Mouse (Mus musculus): ENCODE results near the gene Rora.

Gene Rora

DNA sequence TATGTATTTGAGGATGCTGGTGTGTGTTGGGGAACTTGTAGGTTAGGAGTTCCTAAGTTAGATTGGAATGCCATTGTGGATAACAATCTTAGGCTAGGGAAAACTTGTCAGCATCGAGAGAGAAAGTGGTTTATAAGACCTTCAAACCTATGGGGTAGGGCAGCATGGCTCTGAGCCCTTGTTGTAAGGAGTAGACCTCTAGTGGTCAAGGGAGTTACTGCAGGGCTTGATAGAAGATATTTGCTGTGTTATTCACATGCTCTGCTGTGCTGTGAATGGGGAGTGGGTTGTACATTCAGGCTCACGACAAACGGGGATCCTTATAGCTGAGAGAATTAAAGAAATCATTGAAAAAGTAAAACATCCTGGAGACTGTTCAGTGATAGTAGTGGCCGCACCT lies 35.8 kb downstream of the Rora start:
- DNase-seq (ENCODE audit: low read depth), result peak; percentile 11

DNA sequence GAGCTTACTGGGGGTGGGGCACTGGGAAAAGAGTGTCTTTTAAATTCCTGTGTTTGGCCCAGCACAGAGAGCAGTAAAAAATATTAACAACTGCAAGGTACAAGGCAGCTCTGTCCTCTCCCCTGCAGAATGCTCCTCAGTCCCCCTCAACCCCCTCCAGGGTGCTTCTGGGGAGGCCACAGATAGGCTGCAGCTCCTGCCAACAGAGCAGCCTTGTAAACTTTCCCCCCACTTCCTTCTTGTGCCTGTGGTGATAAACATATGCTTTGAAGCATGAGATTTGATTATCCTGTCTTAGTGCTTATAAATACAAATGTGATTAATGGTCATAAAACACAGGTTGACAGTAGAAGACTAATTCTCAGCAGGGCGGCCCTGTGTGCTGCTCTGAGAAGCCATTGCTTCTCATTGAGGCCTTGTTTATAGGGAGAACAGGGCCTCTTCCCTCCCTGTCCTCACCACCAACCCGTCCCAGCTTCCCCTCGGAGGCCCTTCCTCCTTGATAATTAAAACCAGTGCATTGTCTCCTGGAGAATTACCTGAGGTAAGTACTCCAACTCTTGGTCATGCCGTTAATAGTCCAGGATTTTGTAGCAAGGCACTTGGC lies 41.4 kb downstream of the Rora start:
- DNase-seq (ENCODE audit: low read depth), result no peak

DNA sequence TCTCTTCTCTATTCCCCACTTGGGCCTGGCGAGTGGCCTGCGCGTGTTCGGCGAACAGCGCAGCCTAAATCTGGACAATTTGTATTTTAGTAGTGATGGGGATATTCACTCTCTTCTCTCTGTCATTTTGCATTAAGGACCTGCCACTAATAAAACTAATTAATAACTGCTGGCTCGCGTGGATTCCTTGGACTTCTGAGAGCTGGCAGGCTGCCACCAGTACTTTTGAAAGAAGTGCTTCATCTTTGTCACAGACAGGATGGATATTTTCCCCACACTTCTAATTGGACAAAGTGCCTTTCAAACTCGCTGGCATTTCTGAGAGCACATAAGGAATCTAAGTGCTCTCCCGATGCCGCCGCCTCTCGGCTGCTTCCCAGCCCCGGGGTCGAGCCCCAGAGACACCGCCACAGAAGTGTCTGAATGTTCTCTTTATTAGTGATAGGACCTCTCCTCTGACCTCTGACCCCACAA lies 41.9 kb downstream of the Rora start:
- no peak for DNase-seq (ENCODE audit: low read depth)

DNA sequence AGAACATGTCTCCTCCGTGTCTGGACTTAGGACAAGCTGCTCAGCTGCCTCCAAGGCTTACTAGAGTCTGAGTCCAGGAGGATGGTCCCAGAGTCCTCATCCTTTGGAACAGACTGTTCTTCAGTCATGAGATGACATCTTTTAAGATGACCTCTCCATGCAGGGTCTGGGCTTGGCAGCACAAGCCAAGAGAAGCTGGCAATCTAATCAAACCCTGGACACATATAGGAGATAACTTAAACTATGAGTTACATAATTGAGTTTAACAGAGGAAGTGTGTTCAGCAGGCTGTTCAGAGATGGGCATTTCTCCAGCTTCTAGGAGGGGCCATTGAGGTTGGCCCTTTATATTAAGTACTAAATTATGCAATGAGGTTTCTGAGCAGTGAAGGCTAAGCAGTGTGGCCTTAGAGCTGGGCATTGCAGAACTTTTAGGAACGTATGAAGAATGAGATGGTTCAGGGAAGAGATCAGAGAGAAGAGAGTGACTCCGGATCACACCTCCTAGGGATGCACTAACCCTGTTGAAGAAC lies 42.9 kb downstream of the Rora start:
- DNase-seq (ENCODE audit: low read depth), result no peak

DNA sequence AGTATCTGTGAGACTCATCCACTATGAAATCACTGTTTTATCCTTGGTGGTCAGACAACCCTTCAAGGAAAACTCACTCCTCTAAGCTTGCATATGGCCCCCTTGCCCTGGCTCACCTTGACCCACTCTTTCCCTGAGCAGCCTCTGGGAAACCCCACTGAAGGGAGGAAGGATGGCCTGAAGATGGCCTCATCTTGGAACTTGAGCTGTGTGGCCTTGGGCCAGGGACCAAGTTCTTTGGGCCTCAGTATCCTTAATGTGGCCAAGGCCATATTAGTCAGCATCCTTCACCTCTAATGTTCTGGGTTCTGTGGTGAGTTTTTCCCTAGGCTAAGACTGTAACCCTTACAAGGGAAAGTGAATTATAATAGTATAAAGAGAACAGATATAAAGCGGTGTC lies 45.8 kb downstream of the Rora start:
- DNase-seq (ENCODE audit: low read depth), result no peak

DNA sequence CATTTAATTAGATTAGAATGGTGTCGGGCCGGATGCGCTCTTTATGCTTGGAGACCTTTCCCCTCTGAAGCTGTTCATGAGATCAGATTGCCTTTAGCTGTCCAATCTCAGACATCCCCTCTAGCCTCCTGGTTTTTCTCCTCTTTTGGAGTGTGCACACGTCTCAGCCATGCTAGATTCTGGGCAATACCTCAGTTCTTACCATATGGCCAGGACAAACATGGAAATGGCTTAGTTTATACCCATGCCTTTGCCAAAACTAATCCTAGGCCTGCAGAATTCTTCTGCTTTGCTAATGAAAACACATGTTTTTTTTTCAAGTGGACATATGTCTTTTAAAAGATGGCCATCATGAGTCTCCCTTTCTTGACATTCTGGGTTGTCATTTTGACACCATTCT lies 46.3 kb downstream of the Rora start:
- no peak for DNase-seq (ENCODE audit: low read depth)

DNA sequence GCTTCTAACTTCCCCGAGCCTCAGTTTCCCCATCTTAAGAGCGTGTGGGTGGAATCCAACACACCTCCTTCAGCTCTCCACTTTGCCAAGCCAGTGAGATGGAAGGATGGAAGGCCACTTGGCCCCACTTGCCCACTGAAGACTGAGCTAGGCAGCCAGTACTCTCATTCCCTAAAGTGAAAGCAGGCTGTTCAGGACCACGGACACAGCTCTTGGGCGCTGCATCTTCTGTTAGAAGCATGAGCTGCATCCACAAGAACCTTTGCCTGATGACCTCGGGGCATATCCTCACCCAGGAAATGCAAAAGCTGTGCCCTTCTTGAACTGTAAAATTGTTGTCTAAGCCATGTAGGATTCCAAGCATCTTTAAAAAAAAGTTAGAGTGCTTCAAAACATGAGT lies 54.0 kb downstream of the Rora start:
- no peak for DNase-seq (ENCODE audit: low read depth)

DNA sequence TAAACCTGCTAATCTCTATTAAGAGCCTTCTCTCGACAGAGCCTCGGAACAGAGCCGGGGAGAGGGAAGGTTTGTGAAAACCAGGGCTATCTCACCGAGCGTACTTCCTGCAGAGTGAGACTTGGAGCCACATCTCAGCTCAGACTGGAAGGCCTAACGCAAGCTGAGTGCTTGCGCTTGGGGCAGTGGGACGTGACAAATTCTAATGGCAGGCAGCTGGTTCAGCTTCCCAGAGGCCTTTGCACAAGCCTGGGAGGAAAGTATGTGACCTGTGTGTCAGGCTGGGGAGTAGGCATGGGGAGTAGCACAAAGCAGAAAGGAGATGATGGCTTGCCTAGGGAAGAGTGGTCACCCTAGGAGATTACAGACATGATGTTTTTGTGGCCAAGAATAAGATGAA lies 55.6 kb downstream of the Rora start:
- no peak for DNase-seq (ENCODE audit: low read depth)

DNA sequence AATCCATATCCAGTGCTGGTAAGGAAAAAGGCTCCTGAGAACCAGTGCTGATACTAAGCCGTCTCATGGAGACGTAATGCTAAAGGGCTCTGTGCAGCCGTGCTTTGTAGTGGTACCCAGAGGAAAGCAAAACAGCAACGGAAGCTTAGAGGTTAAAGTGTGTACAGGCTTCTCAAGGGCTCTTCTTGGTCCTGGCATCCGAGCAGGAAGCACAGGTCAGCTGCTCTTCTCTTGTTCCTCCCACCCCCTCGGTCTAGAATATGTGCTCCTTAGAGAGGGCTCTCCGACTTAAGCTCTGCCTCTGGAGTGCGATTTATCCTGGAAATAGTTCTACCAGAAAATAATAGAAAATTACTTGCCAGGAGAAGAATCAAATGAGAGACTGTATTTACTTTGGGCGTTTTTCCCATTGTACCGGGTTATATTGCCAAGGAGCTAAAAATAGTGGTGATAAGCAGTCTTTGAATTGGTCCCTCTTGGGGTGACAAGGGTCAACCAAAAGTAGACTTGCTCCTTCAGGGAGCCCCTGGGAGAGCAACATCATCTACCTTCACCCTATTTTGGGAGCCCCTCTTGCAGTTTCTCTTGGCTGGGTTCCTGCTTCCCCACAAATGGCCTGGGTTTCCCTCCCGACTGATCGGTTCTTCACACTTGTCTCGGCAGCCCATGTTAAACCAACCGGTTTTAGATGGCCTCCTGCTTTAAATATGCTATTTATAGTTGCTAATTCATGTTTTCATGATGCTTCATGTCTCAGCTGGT lies 57.5 kb downstream of the Rora start:
- DNase-seq (ENCODE audit: low read depth), result no peak

DNA sequence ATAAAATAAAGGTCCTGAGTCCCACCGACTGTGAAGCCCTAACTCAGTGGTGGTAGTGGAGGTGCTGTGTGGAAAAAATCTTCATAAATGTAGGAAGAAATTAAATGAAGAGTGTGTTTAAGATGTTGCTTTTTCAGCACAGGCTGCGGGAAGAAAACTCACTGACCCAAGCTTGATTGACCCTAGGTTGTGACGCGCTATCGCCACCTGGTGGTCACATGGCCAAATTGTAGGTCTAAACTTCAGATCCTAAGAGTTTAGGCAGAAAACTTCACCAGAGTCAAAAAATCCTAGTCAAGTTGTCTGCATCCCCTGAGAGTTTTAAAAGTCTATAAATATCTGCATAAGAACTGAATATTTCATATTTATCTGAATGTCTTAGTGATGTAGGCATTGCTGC lies 63.4 kb downstream of the Rora start:
- DNase-seq (ENCODE audit: low read depth), result peak; percentile 0

DNA sequence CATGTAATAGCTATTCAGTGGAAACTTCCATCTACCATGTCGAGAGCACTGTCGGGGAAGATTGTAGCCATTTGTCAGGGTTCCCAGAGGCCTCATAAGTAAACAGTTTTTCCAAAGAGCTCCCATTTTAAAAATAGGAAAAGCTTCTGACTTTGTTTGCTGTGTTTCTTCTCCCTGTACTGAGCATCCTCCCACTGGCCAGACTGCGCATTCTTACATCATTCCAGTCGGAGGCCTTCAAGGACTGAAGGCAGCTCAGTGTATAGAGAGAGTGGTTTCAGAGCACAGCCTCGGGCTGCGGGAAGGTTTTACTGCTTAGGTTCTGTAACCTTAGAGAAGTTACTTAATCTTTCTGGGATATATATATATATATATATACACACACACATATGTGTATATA lies 64.8 kb downstream of the Rora start:
- DNase-seq (ENCODE audit: low read depth), result no peak

DNA sequence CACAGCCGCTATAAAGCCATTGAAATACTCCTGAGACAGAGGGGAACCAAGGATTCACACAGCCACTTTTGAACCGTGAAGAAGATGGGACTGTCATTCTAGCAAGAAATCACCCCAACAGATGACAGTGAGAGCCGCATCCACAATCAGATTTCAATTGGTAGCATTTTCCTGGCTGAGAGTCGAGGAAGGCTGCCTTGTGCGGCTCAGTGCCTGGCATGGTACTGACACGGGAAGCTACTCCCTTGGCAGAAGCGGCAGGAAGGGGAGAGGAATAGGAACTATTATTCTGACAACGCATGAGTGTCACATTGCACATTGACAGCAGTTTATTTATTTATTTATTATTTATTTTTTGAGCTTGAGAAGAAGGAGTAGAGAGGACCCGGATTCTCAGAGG lies 65.7 kb downstream of the Rora start:
- no peak for DNase-seq (ENCODE audit: low read depth)

DNA sequence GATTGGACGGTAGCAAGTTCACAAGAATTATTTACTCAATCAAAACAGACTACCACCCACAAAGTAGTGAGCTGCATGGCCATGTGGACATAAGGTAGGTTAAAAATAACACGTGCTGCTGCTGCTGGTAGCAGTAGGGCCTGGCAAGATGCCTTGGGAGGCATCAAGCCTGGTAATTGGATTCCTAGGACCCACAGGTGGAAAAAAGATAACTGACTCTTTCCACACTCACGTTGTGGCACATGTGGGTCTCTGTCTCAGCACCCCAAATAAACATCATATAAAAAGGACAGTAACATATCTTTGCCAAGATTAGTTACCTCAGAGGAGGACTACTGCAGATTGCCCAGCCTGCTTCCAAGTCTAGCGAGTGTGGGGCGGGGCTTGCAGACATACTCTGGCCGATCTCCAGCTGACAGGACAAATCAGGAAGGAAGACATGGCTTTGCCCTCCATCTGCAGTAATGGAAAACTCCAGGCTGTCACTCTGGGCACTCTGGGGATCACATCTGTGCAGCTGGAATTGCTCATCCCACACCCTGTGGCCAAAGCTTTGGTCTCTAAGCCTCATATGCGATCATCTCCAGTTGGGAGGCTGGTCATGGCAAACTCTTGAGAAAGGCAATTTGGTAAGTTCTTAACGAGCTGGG lies 71.2 kb downstream of the Rora start:
- no peak for DNase-seq (ENCODE audit: low read depth)

DNA sequence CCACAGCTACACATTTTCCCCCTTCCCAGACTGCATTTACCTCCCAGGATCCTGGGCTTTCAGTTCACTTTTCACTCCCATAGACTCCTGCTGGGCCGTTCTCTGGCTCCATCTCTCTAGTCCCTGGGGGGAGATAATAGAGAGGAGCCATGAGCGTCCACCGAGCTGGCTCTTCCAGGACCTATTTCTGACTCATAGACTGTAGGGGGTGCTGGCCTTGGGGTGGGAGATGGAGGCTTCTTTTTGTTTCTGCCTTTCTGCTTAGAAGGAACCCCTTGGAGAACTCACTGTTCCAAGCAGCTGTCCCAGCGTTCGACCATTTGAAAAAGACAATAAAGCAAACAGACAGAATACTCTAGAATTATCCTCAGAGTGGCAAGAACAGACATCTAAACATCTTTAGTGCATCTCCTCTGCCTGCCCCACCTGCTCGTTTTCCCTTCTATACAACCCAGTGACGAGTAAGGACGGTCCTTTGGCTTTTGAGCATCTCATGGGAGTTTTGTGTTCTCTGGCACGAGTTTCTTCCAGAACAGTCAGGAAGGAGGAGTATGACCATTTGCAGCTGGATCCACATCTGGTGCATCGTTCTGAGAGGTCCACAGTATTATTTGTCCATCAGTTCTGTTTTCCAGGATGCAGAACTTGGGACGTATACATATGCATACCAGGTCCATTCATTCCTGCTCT lies 73.7 kb downstream of the Rora start:
- no peak for DNase-seq (ENCODE audit: low read depth)

DNA sequence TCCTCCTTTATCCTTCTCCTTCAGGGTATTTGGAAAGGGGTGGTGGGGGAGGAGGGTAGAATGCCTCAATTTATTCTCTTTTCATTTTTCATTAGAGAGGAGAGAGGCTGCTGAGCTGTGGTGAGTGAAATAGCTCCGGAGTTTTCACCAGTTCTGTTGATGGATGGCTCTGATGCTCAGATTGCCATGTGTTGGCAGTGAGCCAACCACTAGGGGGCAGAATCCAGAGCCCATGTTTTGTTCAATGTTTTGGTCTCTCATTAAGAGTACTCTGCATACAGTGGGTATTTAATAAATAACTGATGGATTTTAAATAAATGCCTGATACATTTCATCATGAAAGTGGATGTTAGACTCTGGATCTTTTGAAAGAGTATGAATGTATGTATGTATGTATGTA lies 77.9 kb downstream of the Rora start:
- no peak for DNase-seq (ENCODE audit: low read depth)

DNA sequence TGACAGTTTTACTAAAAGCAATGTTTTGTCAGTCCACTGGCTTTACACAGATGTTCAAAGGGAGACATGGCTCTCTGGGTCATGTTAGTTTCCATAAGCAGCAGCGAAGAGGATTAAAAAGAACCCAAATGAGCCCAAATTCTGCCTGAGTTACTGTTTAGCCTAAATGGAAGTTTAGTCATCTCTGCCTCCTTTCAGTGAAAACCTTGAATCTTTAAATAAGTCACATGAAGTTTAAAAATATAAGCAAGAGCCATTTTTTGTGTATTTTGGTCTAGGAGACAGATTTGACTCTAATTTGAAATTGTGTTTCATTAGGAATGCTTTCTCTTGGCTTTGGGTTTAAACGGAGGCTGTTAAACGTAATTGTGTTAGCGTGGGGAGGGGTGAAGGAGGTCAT lies 79.3 kb downstream of the Rora start:
- DNase-seq (ENCODE audit: low read depth), result no peak

DNA sequence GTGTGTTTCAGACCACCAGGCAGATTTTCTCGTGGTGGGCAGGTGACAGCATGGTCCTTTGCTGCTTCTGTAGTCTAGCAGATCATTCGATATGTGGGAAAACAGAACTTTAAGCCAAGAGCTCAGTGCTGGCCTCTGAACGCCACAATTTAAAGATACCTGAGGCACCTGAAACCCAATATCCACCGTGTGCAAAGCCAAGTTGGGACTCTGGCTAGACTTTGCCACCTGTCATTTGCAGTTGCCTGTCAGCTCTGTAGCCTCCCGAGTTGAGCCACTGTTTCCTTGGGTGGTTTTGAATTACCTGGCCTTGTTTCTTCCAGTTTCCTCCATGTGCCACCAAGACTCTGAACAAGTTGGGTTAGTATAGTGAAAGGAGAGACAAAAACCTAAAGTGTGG lies 82.3 kb downstream of the Rora start:
- DNase-seq (ENCODE audit: low read depth), result no peak

DNA sequence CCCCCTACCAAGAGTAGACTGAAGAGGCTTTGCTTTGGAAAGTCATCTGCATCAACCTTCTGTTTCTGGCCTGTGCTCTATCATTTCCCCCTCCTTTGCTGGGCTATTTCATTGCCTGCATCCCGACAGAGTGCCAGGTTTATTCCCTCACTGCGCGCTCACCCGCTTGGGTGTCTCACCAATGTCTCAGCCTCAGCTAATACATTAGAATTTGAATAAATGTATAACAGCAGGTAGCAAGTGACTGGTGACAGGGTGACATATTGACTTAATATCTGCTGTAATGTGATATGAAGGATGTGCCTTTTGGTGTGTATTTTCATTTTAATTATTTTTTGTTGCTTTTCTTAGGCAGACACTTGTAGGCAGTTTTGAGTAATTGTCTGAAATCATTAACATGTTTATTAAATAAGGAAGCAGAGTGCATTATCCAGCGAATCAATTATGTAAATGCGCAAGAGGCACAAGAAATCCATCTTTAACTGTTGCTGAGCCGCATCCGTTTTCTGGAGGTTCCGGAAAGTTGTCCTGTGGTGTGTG lies 83.7 kb downstream of the Rora start:
- DNase-seq (ENCODE audit: low read depth), result no peak

DNA sequence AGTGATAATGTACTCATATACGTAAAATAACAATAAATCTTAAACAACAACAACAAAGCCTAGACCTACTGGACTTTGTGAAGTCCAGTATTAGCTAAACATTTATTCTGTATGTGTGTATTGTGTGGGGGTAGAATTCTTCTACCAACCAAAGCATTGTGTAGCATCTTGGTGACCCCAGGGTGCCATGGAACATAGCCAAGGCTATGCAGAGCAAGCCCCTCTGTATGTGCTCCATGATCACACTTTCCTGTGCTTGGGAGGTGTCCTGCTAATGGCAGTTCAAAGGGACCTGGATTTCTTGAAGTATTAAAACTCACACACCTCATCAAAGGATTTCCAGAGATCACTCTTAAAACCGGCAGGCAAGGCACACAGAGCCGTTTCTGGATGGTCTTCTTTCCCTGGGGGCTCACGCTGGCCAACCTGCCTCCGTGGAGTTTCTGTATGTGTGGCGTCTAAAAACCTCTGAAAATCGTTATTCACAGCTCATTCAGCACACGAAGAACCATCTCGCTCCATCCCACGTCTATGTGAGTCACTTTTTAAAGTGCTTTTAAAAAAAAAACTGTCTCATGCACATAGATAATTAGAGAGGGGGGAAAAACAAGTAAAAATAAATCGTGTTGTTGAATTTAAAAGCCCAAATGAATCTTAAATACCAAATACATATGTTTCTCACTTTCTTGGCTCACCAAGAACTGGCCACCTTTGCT lies 92.5 kb downstream of the Rora start:
- DNase-seq (ENCODE audit: low read depth), result no peak

DNA sequence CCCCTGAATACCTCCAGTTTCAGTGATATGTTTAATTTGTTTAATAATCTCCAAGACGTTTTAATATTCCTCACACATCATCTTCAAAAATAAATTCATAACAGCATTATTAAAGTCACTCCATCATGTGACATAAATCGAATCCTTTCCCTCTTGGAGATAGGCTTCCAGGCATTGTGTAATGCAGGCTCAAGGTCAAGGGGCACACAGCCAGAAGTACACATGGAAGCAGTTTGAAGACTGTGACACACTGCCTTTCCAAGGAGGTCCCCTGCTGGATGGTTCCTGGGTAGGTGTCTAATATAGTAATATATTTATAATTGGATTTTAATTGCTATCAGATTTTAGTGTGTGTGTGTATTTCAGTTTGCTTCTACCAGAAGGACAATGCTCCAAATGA lies 103.4 kb downstream of the Rora start:
- no peak for DNase-seq (ENCODE audit: low read depth)

DNA sequence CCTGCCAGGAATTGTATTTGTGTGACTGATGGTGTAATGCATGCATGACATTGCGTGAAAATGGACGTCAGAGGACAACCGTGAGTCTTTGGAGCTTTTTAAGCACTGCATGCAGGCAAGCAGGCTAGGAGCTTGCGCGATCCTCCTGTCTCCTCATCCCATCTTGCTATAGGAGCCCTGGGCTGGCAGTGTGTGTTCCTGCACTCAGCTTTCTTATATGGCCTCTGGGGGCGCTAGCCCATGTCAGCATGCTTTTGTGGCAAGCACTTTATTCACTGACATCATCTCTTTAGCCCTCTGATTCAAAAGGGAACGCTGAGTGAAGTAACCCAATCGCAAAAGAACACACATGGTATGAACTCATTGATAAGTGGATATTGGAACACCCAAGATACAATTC lies 105.7 kb downstream of the Rora start:
- no peak for DNase-seq (ENCODE audit: low read depth)

DNA sequence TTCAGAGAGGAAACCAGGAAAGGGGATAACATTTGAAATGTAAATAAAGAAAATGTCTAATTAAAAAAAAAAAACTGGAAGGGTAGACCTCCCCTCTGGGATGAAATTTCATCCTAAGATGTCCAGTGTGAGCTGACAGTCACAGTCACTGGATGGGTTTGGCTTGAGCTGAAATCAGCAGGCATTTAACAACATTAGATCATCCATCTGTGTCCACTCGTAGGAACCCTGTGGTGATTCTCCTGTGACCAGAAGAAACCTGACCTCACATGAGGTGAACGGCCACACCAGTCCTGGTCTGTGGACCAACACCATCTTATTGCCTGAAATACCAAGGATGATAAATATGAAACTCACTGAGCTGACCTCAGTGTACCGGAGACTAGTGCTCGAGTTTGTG lies 106.7 kb downstream of the Rora start:
- no peak for DNase-seq (ENCODE audit: low read depth)
